8 mouse cellular contexts compared by ENCODE assay signal in genomic region chr13:73467034-73467420, GRCm38 (mm10). TPM values are rescaled to one million over a fixed set of nuclear protein-coding genes. Genes with fewer than 3 reads are reported as not detected.
DNase-seq lines count a peak whose midpoint lies in the region.

Lpcat1 (plus strand) TSS chr13:73467197.

- peaks cover 87% of the 10 kb centered on the region for H3K4me1 ChIP-seq in megakaryocyte, embryonic 14.5 days

- no peaks in the 10 kb centered on the region for H3K9me3 ChIP-seq in megakaryocyte, embryonic 14.5 days

- DNase-seq in adrenal gland, adult 18-20 months (ENCODE audit: low spot score in 2 of 2): peak; percentile 83 to 87
- DNase-seq in embryo, embryonic 10.5 days (ENCODE audit: low spot score): peak; percentile 95
- peak; percentile 90 for DNase-seq in gastrocnemius, postnatal 14 days
- peak; percentile 93 for DNase-seq in induced T-regulatory cell, adult 2 months (ENCODE audit: low read depth)
- DNase-seq in left cerebral cortex, adult 9 months (ENCODE audit: low spot score in 2 of 2): peak; percentile 66 to 86
- peak; percentile 87 to 88 for DNase-seq in right cerebral cortex, adult 2 months (ENCODE audit: low spot score in 2 of 2)
- peak; percentile 45 for DNase-seq in urinary bladder, postnatal 10 days (ENCODE audit: low spot score)

- H3K4me3 ChIP-seq in megakaryocyte, embryonic 14.5 days (replicated peaks): peak within 1 kb of the TSS; percentile 92

- no peaks in the 10 kb centered on the region for H3K27me3 ChIP-seq in megakaryocyte, embryonic 14.5 days (replicated peaks)

- intact Hi-C loops in gastrocnemius, postnatal 14 days (cut with DNase I; ENCODE audit: low total_unique reads): loop anchor here (5.0 kb wide), 1 partner anchor 35 kb away; no protein-coding TSS in a partner anchor

- peaks cover 24% of the 10 kb centered on the region for H3K36me3 ChIP-seq in megakaryocyte, embryonic 14.5 days (replicated peaks; ENCODE audit: low read length)

RNA-seq across cellular contexts. Expression of gene Lpcat1, which starts in this region (rescaled TPM):
- total RNA-seq in adrenal gland, adult 18-20 months (2021): 10 to 100 TPM; 11.7 to 14.0 TPM
- total RNA-seq in gastrocnemius, postnatal 14 days (2021): 1 to 10 TPM; 6.0 to 7.5 TPM
- polyA plus RNA-seq in megakaryocyte, embryonic 14.5 days (2012; ENCODE audit: insufficient read depth, low replicate concordance): 1.8 and 3.8 TPM in 2 replicates

Comparison
In these comparisons a context has a peak if more than half of its experiments do, and no peak if none do; other contexts are left out.
1. Peak in every context shown above with its lines: DNase-seq and H3K4me3 ChIP-seq.
2. DNase-seq: peak in every context shown above with its lines; median percentile 95 in embryo, embryonic 10.5 days; 93 in induced T-regulatory cell, adult 2 months; 90 in gastrocnemius, postnatal 14 days; 88 in right cerebral cortex, adult 2 months; 85 in adrenal gland, adult 18-20 months; 76 in left cerebral cortex, adult 9 months; 45 in urinary bladder, postnatal 10 days.